Mouse (Mus musculus): ENCODE results near the gene Elmsan1. TPM values are rescaled to one million over a fixed set of nuclear protein-coding genes. Genes with fewer than 3 reads are reported as not detected.

The Elmsan1 gene
- polyA plus RNA-seq, 1 experiment from 2014 or later, result 2.8 TPM

DNA sequence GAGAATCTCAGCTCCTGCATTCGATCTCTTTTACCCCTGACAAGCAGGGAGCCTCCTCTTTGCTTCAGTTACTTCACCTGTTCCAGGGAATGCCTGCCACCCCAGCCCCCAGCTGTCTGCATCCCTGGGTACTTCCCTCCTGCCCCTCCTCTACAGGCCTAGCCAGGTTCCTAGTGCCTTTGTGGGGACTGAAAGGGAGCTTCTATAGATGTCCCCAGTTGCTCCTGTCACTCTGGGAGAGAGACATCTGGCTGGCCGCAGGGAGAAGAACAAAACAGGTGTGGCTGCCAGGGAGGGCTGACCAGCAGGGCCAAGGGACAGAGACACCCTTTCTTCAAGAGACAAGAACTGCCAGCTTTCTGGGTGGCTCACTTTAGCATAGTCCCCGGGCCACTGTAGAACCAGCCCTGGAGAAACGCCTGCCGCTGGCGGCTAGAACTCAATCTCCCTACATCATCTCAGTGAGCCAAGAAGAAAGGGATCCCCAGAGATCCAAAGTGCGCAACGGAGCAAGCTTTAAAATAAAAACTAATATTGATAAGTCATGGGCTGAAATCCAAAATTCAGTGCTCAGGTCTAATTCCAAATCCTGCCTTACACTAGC lies 20.5 kb downstream of the Elmsan1 start:
- Histone ChIP-seq H3K36me3 (replicated peaks; ENCODE audit: insufficient read depth, low read length) (no peaks in the 10 kb centered on the region), H3K4me3 (ENCODE audit: low read depth, low read length) (no peak overlapping the region), H3K4me2 (ENCODE audit: low read depth, low read length) (peak overlapping the region; percentile 31), H3K9me3 (ENCODE audit: low read length) (no peaks in the 10 kb centered on the region), H3K27ac (ENCODE audit: low read depth) (peak overlapping the region; percentile 48), H3K9ac (replicated peaks) (peak overlapping the region; percentile 38; the same call in 1 of the 2 replicates), H3K4me1 (ENCODE audit: insufficient read depth) (peaks cover 80% of the 10 kb centered on the region), H3K27me3 (ENCODE audit: insufficient read depth, low read length) (no peaks in the 10 kb centered on the region)
- 69% methylated on average over 8 of the region's 8 CpGs for WGBS (ENCODE audit: insufficient replicate concordance)
- TF ChIP-seq EP300 (IDR thresholded peaks at IDR 0.05; ENCODE audit: low read depth) (no peak), CTCF (IDR thresholded peaks at IDR 0.05; ENCODE audit: low read depth) (no peak)
- no peak for ATAC-seq
- DNase-seq, result no peak

DNA sequence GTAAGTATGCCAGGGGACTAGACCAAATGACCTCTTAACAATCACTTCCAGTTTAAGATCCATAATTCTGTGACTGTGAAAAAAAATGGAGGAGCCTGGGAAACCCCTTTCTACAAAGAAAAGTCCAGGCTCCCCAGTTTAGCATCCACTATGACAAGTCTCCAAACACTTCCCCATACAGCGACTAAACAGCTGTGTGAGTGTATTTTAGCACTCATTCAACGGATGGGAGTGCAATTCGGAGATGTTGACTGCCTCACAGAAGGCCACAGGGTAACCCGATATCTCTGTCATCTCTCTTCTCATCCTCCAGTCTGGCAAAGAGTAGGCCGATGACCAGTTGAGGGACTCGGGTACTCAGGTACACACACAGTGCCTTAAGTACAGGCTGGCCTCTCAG lies 23.5 kb downstream of the Elmsan1 start:
- TF ChIP-seq EP300 (IDR thresholded peaks at IDR 0.05; ENCODE audit: low read depth) (no peak), CTCF (IDR thresholded peaks at IDR 0.05; ENCODE audit: low read depth) (no peak)
- H3K4me3 ChIP-seq (ENCODE audit: low read depth, low read length), result no peak overlapping the region
- 41% methylated on average over 6 of the region's 6 CpGs for WGBS (ENCODE audit: insufficient replicate concordance)
- DNase-seq (no peak), ATAC-seq (no peak)
- H3K9ac ChIP-seq (replicated peaks), result peak overlapping the region; percentile 23; the same call in 1 of the 2 replicates
- H3K27ac ChIP-seq (ENCODE audit: low read depth), result 0 out of 2 replicates have a peak overlapping the region, but pooled peaks have one; percentile 98
- peaks cover 71% of the 10 kb centered on the region for H3K4me1 ChIP-seq (ENCODE audit: insufficient read depth)
- H3K9me3 ChIP-seq (ENCODE audit: low read length), result no peaks in the 10 kb centered on the region
- H3K27me3 ChIP-seq (ENCODE audit: insufficient read depth, low read length), result no peaks in the 10 kb centered on the region
- H3K4me2 ChIP-seq (ENCODE audit: low read depth, low read length), result peak overlapping the region; percentile 90
- no peaks in the 10 kb centered on the region for H3K36me3 ChIP-seq (replicated peaks; ENCODE audit: insufficient read depth, low read length)

DNA sequence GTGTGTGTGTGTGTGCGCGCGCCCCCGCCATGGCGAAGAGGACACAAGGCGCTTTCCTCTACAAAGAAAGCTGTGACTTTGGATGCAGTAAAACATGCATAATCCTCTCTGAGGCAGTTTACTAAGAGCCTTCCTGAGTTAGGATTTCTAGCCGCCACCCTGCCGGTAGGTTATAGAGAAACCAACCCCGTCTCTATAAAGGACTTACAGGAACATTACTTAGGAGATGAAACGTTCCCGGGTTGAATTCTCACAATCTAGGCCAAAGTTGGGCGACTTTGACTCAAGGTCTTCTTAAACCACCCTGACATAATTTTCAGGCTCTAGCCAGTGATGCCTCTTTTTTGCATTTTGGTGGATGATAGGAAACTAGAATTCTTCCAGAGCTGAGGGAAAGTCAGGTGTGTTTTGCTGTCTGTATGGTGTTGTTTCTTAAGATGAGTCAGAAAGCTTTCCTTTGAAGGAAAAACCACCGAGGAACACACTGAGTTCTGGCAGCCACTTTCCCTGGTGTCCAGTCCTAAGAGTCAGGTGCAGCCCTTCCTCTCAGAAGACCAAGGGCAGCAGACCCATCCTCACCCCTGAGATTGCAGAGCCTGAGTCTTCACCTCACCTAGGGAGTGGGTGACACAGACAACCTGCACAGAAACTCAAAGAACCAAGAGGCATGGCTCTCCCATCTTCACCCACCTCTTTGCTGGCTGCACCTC lies 24.1 kb downstream of the Elmsan1 start:
- Histone ChIP-seq H3K27me3 (ENCODE audit: insufficient read depth, low read length) (no peaks in the 10 kb centered on the region), H3K4me3 (ENCODE audit: low read depth, low read length) (peak overlapping the region; percentile 73), H3K27ac (ENCODE audit: low read depth) (peak overlapping the region; percentile 98), H3K4me2 (ENCODE audit: low read depth, low read length) (peak overlapping the region; percentile 90), H3K36me3 (replicated peaks; ENCODE audit: insufficient read depth, low read length) (0 out of 2 replicates have a peak, but pooled peaks cover 2% of the 10 kb centered on the region), H3K4me1 (ENCODE audit: insufficient read depth) (peaks cover 73% of the 10 kb centered on the region), H3K9me3 (ENCODE audit: low read length) (no peaks in the 10 kb centered on the region), H3K9ac (replicated peaks) (peak overlapping the region; percentile 96)
- WGBS (ENCODE audit: insufficient replicate concordance), result under 1% methylated on average over 10 of the region's 13 CpGs
- ATAC-seq, result no peak
- no peak for TF ChIP-seq EP300 (IDR thresholded peaks at IDR 0.05; ENCODE audit: low read depth)
- TF ChIP-seq CTCF (IDR thresholded peaks at IDR 0.05; ENCODE audit: low read depth), result no peak
- no peak for DNase-seq

DNA sequence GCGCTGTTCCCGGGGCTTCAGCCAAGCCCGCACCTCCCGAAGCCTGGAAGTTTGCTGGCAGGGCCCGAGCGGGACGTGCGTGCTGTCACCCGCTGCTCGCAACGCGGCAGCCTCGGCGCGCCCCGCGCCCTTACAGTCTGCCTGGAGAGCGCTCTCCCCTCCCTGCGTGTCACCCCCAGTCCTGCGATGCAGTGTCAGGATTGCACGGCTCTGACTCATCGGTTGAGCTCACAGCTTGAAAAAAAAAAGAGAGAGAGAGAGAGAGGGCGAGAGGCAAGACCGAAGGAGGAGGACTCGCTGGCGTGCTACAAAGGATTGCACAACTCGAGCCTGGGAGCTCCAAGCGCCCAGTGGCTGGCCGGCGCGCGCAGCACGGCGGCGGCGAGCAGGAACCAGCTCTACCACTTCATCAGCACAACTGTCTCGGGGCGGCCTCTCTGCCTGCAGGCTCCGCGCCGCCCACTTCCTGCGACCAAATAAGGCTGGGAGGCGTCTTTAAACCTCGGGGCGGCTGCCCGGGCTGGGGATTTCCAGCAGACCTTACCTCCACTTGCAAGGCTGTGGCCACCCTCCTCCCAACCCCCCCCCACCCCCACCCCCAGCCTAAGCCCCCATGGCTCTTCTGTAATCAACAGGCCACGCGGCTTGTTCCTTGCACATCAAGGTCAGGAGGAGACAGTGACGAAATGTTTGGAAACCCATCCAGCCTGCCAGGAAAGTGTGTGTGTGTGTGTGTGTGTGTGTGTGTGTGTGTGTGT lies 24.9 kb downstream of the Elmsan1 start:
- ATAC-seq (peak; percentile 87), DNase-seq (peak; percentile 94)
- TF ChIP-seq EP300 (IDR thresholded peaks at IDR 0.05; ENCODE audit: low read depth) (peak; percentile 57; the same call in 1 of the 2 replicates), CTCF (IDR thresholded peaks at IDR 0.05; ENCODE audit: low read depth) (peak; percentile 6; the same call in 1 of the 2 replicates)

DNA sequence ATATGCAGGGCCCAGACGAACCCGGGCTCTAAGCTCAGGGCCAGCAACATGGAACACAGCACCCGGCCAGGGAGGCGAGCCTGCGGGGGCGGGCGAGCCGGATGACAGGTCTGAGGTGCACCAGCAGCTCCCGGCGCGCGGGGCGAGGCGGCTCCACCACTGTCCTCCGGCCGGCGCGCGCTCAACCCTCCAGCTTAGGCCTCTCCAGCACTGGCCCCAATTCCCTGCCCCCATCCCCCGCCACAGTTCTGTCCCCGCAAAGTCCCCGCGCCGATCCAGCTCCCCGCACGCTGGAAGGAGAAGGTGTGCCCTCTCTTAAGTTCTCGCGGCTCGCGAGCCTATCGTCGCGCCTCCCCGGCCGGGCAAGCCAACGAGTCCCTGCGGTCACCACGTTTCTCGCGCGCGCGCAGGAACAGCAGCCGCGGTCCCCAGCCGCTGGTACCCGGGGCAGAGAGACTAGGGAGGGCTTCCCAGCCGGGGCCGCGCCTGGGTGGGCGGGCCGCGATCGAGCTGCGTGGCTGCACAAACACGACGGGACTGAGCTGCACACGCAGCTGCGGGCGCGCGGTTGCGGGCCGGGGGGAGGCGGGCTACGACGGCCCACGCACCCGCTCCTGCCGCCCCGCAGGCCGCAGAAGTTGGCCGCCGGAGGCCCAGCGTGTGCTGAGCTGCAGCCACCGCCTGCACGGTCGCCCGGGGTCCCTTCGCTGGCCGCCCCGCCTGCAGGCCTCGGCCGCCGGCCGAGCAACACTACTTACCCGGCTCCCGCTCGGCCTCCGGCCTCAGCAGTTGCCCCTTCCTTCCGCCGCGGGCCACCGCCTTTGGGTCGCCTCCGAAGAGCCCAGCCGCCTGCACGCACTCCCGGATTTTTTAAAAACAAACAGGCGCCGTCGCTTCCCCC lies 25.7 kb downstream of the Elmsan1 start:
- H3K4me3 ChIP-seq (ENCODE audit: low read depth, low read length), result peak overlapping the region; percentile 73
- WGBS (ENCODE audit: insufficient replicate concordance), result 2% methylated on average over 75 of the region's 102 CpGs
- ATAC-seq, result peak; percentile 37
- no peak for TF ChIP-seq EP300 (IDR thresholded peaks at IDR 0.05; ENCODE audit: low read depth)
- no peak for TF ChIP-seq CTCF (IDR thresholded peaks at IDR 0.05; ENCODE audit: low read depth)
- no peaks in the 10 kb centered on the region for H3K9me3 ChIP-seq (ENCODE audit: low read length)
- DNase-seq, result peak; percentile 84
- 0 out of 2 replicates have a peak, but pooled peaks cover 5% of the 10 kb centered on the region for H3K36me3 ChIP-seq (replicated peaks; ENCODE audit: insufficient read depth, low read length)
- H3K9ac ChIP-seq (replicated peaks), result peak overlapping the region; percentile 96
- no peaks in the 10 kb centered on the region for H3K27me3 ChIP-seq (ENCODE audit: insufficient read depth, low read length)
- peaks cover 76% of the 10 kb centered on the region for H3K4me1 ChIP-seq (ENCODE audit: insufficient read depth)
- peak overlapping the region; percentile 90 for H3K4me2 ChIP-seq (ENCODE audit: low read depth, low read length)
- H3K27ac ChIP-seq (ENCODE audit: low read depth), result peak overlapping the region; percentile 98

More for the DNA sequence above, 24.9 kb downstream of the Elmsan1 start:
- peak overlapping the region; percentile 96 for H3K9ac ChIP-seq (replicated peaks)
- WGBS (ENCODE audit: insufficient replicate concordance), result under 1% methylated on average over 49 of the region's 49 CpGs
- peak overlapping the region; percentile 73 for H3K4me3 ChIP-seq (ENCODE audit: low read depth, low read length)
- peak overlapping the region; percentile 90 for H3K4me2 ChIP-seq (ENCODE audit: low read depth, low read length)
- H3K27ac ChIP-seq (ENCODE audit: low read depth), result peak overlapping the region; percentile 98
- H3K27me3 ChIP-seq (ENCODE audit: insufficient read depth, low read length), result no peaks in the 10 kb centered on the region
- no peaks in the 10 kb centered on the region for H3K9me3 ChIP-seq (ENCODE audit: low read length)
- peaks cover 74% of the 10 kb centered on the region for H3K4me1 ChIP-seq (ENCODE audit: insufficient read depth)
- 0 out of 2 replicates have a peak, but pooled peaks cover 3% of the 10 kb centered on the region for H3K36me3 ChIP-seq (replicated peaks; ENCODE audit: insufficient read depth, low read length)
